Mouse (Mus musculus) ovary, adult 10 weeks (tissue): Measurements from ENCODE around the gene Rhbdl3. TPM values are rescaled to one million over a fixed set of nuclear protein-coding genes. Genes with fewer than 3 reads are reported as not detected.

Experiments used
- polyA plus RNA-seq: library from polyadenylated mRNA; stranded (reverse); fragments of 350-450 nt; fragmentation: Illumina TruSeq; extraction: RNeasy Lipid Tissue Mini Kit (QIAGEN cat#74804); gene quantifications from one replicate; pipeline ENCODE4 v1.2.3, GENCODE M21; 2014

The Rhbdl3 gene
- 1.5 TPM for polyA plus RNA-seq

DNA sequence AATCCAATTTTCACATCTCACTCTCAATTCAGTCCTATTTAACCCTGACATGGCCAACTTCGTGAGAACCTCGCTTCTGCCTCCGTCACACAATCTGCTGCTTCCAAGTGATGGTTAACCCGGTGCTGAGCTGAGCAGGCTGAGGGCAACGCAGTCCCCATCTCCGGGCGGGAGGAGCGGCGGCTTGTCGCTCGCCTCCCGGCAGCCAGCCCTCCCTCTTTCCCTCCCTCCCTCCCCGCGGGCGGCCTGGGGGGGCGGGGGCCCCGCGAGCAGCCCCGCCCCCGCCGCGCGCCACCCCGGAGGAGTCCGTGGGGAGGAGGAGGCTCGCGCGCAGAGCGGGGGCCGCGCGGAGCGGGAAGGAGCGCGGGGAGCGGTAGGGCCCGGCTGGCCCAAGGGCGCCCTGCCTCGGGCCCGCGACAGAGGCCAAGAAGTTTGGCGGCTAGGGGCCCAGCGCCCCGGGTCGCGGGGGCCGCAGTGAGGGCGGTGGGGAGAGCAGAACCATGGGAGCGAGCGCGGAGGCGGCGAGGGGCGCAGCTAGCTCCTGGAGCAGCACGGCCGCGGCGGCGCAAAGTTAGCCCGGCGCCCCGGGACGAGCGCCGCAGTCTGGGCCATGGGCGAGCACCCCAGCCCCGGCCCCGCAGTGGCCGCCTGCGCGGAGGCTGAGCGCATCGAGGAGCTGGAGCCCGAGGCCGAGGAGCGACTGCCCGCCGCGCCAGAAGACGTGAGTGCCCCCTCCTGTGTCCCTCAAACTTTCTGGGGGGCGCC, at the start of gene Rhbdl3:
TSS of gene Rhbdl3 (plus strand) at position 362 of the 765 bp plus-strand sequence.

DNA sequence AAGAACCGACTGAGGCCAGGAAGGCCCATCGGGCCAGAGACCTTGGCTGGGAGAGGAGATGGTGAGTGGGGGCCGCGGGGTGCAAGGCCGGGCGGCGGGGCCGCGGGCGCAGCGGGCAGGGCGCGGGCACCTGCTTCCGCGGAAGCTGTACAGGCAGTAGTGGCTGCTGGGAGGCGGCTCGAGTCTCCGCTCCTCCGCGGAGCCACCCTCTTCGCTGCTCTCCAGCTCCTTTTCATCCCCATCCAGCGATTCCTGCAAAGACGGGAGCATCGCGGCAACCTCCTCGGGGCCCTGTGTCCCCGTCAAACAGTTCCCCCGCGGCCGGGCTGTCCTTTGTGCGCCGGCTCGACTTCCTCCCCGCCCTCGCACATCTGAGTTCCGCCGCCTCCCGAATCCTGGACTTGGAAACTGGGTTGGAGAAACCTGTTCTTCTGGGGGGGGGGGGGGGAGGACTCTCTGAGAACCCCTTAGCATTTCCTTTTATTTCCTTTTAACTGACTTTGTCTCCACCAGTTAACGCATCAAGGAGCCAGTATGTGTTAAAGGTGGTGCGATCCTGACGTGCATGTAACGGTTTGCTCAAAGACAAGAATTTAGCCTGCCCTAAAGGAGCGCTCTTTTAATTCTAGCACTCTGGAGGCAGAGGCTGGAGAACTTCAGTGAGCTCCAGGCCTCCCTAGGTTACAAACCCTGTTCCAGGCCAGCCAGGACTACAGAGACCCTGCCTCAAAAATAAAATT, 77.2 kb downstream of the Rhbdl3 start, which contains the start of gene 5730455P16Rik:
TSS of gene 5730455P16Rik (minus strand) at position 323 of the 740 bp plus-strand sequence.

DNA sequence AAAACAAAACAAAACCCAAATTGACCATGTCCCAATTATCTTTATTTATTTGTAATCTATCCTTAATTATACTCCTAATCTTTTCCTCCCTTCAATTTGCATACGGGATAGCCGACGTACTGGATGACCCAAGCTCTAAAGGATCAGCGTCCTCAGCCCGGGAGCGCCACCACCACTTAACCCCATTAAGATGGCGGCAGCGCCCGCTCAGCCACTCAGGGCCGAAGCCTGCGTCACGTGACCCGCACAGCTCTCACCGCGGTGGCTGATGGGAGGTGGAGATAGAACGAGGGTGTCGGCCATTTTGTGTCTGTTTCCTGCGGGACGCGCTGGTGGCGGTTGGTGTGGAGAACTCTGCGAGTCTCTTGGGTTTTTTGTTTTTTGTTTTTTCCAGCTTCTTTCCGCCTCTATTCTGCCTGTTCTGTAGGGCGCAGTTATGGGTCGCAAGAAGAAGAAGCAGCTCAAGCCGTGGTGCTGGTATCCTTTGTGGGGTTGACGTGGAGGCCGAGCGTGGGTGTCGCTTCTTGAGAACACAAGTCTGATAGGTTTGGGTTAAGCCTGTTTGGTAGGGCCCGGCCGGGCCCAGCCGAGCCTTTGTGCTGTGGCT, 82.4 kb downstream of the Rhbdl3 start, which contains the start of gene Zfp207:
TSS of gene Zfp207 (plus strand) at position 261 of the 607 bp plus-strand sequence.

Other genes starting within 250 kb of the Rhbdl3 start
- gene Crlf3, start 219.9 kb upstream of the Rhbdl3 start, polyA plus RNA-seq, result 24.9 TPM
- gene Atad5, start 211.5 kb upstream of the Rhbdl3 start, polyA plus RNA-seq, result 16.9 TPM
- gene Tefm, start 158.7 kb upstream of the Rhbdl3 start, polyA plus RNA-seq, result 17.9 TPM
- gene Adap2, start 146.8 kb upstream of the Rhbdl3 start, polyA plus RNA-seq, result 1.4 TPM
- gene Rnf135, start 117.1 kb upstream of the Rhbdl3 start, polyA plus RNA-seq, result 8.0 TPM
- gene Rhot1, start 91.9 kb upstream of the Rhbdl3 start, polyA plus RNA-seq, result 116 TPM
- gene 5730455P16Rik, start 77.1 kb downstream of the Rhbdl3 start, polyA plus RNA-seq, result 37.2 TPM
- gene Zfp207, start 82.4 kb downstream of the Rhbdl3 start, polyA plus RNA-seq, result 435 TPM
- gene Psmd11, start 127.7 kb downstream of the Rhbdl3 start, polyA plus RNA-seq, result 84.9 TPM
- 2.0 TPM for gene Cdk5r1, start 176.1 kb downstream of the Rhbdl3 start, polyA plus RNA-seq